Mouse (Mus musculus): ENCODE measurements around the gene Vmn2r106. TPM values are rescaled to one million over a fixed set of nuclear protein-coding genes. Genes with fewer than 3 reads are reported as not detected.

Vmn2r106 gene
- not detected for total RNA-seq (2023)

DNA sequence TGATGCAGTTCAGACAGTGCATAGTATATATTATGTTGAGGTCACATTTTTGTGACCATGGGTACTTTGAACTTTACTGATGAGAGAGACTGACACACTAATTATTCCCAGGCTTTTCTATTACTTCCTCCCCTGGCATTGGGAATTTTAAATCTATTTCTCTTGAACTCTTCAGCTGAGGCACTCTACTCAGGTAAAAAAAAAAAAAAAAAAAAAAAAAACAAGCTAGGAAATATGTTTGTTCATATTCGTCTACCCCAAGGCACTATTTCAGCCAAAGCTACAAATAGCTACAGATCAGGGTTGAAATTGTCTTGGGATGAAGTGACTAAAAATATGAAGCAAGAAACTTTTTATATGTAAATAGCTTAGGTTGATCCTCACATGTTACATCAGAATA, at the start of gene Vmn2r106:
Vmn2r106 (minus strand) TSS at position 101 of the 400 bp plus-strand sequence.

DNA sequence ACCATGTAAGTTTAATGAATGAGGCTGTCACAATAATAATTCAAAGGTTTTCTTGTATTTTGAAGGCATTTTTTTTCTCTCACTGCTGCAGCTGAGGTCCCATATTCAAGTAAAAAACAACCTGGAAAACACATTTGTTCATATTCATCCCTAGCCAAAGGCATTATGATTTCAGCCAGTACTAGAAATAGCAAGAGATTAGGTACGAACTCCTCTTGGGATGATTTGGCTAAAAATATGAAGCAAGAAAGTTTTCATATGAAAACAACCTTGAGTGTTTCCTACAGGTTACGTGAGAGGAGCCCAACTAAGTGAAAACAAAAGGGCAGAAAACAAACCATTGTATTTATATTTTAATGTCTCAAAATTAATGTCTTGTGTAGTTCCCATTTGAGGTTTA, 50.4 kb downstream of the Vmn2r106 start, which contains the start of gene Vmn2r105:
Vmn2r105 (minus strand) TSS at position 101 of the 400 bp plus-strand sequence.

Other genes starting within 250 kb of the Vmn2r106 start
- gene Vmn2r104, start 237.2 kb downstream of the Vmn2r106 start, total RNA-seq (2023): not detected
- gene Fpr-rs7, start 171.3 kb downstream of the Vmn2r106 start, total RNA-seq (2023): not detected
- gene Fpr-rs6, start 102.5 kb downstream of the Vmn2r106 start, total RNA-seq (2023): not detected
- not detected for gene Vmn2r105, start 50.5 kb downstream of the Vmn2r106 start, total RNA-seq (2023)
- not detected for gene Vmn2r107, start 59.7 kb upstream of the Vmn2r106 start, total RNA-seq (2023)
- not detected for gene Vmn1r224, start 128.6 kb upstream of the Vmn2r106 start, total RNA-seq (2023)
- under 1 TPM; 0.05 to 0.06 TPM for gene Vmn2r108, start 195.8 kb upstream of the Vmn2r106 start, total RNA-seq (2023)
- gene Vmn1r225, start 212.6 kb upstream of the Vmn2r106 start, total RNA-seq (2023): not detected